Mouse (Mus musculus) gastrocnemius, adult 8-10 months (tissue): ENCODE measurements at regions not wholly inside any gene's neighbourhood (a gene's known extent, or its start where the extent isn't known, plus 50 kb on each side); places are given as distances from the start of the nearest gene placed in this dataset.

ENCODE experiments used
- DNase-seq, 2 experiments: peaks; one replicate each; pipeline ENCODE4 v3.0.0; 2022; ENCODE audit warnings: low spot score in 2 of 2

- no peak for DNase-seq
Measured at GRCm38 (mm10) chr12:45437271-45437670, 362.8 kb upstream of the Stxbp6 start.

GRCm38 (mm10) chr12:45399436-45399835 is 324.9 kb upstream of the Stxbp6 start:
- no peak for DNase-seq

- DNase-seq = no peak
Measured at GRCm38 (mm10) chr12:45384864-45385263, 310.4 kb upstream of the Stxbp6 start.
